ENCODE assay signal across 18 mouse cellular contexts in genomic region chr17:84615811-84616210, GRCm38 (mm10). TPM values are rescaled to one million over a fixed set of nuclear protein-coding genes. Genes with fewer than 3 reads are reported as not detected.
DNase-seq lines count a peak whose midpoint lies in the region.
"Had no signal": no experiment of that assay in that cellular context is flagged by ENCODE, and none has a peak within 500 bp of the region (broad histone marks: within the 10 kb centered on the region; RNA-seq: fewer than 3 reads in every experiment).

No protein-coding gene starts in this region.

- WGBS in limb, embryonic 10.5 days: 92% methylated on average over 11 of the region's 11 CpGs

- peaks cover 18% of the 10 kb centered on the region for H3K4me1 ChIP-seq in limb, embryonic 10.5 days
- H3K4me1 ChIP-seq: forebrain, embryonic 12.5 days; heart, embryonic 12.5 days; hindbrain, embryonic 15.5 days had no signal

- peak; percentile 20 to 34 for DNase-seq in adrenal gland, postnatal 36 days
- no peak for DNase-seq in adrenal gland, adult (ENCODE audit: inconsistent age in 2 of 2, low spot score in 1 of 2)
- peak; percentile 21 for DNase-seq in ovary, adult 18-20 months (ENCODE audit: low spot score)
- DNase-seq in ovary, postnatal 14 days (ENCODE audit: low spot score): no peak
- peak; percentile 31 for DNase-seq in NIH3T3 (ENCODE audit: low read depth)
- peak; percentile 12 for DNase-seq in limb, embryonic 10.5 days (ENCODE audit: low spot score)
- DNase-seq in layer of hippocampus, adult 18-20 months (ENCODE audit: low spot score in 2 of 2): no peak
- DNase-seq: adrenal gland, adult 8-10 months; cerebellum, adult 8-10 months; cerebellum, postnatal 14 days; embryo, embryonic 11 days; forebrain, postnatal 0 days; gastrocnemius, postnatal 14 days; kidney, adult 11 months had no signal

- H3K36me3 ChIP-seq in limb, embryonic 10.5 days: peaks cover 27% of the 10 kb centered on the region

- H3K27ac ChIP-seq in limb, embryonic 10.5 days: no peak overlapping the region
- H3K27ac ChIP-seq: embryonic facial prominence, embryonic 12.5 days; forebrain, embryonic 12.5 days; hindbrain, embryonic 15.5 days had no signal

- peaks cover 3% of the 10 kb centered on the region; the same call in 1 of the 2 replicates for H3K9me3 ChIP-seq in limb, embryonic 10.5 days (replicated peaks)
- H3K9me3 ChIP-seq: hindbrain, embryonic 15.5 days had no signal

- no peaks in the 10 kb centered on the region for H3K27me3 ChIP-seq in limb, embryonic 10.5 days (ENCODE audit: low read depth, poor library complexity, severe bottlenecking)
- H3K27me3 ChIP-seq: embryonic facial prominence, embryonic 12.5 days; forebrain, embryonic 12.5 days; heart, embryonic 12.5 days; hindbrain, embryonic 15.5 days had no signal

- no peak overlapping the region for H3K4me3 ChIP-seq in limb, embryonic 10.5 days
- H3K4me3 ChIP-seq: embryonic facial prominence, embryonic 12.5 days; forebrain, embryonic 12.5 days; heart, embryonic 12.5 days; hindbrain, embryonic 15.5 days had no signal

RNA-seq across cellular contexts. Expression of gene Dync2li1, which starts 10.5 kb away (rescaled TPM):
- 10 to 100 TPM; 23.9 to 43.4 TPM for total RNA-seq in adrenal gland, postnatal 36 days (2021)
- polyA plus RNA-seq in limb, embryonic 10.5 days (2016; fragmentation: Nextera tagmentation; extraction: Ambion mirVana): 25.5 and 33.4 TPM in 2 replicates
- 10 to 100 TPM; 22.0 to 22.8 TPM for total RNA-seq in layer of hippocampus, adult 18-20 months (2021)

Comparison
In these comparisons a context has a peak if more than half of its experiments do, and no peak if none do; other contexts are left out.
1. DNase-seq: peak in adrenal gland, postnatal 36 days (2 of 2), ovary, adult 18-20 months (single experiment), NIH3T3 (single experiment) and limb, embryonic 10.5 days (single experiment); none in adrenal gland, adult (0 of 2), ovary, postnatal 14 days (single experiment) and layer of hippocampus, adult 18-20 months (0 of 2).